Mouse (Mus musculus): ENCODE data around the gene Zfp429. TPM values are rescaled to one million over a fixed set of nuclear protein-coding genes. Genes with fewer than 3 reads are reported as not detected.

The Zfp429 gene
- 37.8 TPM for polyA plus RNA-seq (2014; fragmentation: Illumina TruSeq; extraction: RNeasy Lipid Tissue Mini Kit (QIAGEN cat#74804); ENCODE audit: low replicate concordance)

DNA sequence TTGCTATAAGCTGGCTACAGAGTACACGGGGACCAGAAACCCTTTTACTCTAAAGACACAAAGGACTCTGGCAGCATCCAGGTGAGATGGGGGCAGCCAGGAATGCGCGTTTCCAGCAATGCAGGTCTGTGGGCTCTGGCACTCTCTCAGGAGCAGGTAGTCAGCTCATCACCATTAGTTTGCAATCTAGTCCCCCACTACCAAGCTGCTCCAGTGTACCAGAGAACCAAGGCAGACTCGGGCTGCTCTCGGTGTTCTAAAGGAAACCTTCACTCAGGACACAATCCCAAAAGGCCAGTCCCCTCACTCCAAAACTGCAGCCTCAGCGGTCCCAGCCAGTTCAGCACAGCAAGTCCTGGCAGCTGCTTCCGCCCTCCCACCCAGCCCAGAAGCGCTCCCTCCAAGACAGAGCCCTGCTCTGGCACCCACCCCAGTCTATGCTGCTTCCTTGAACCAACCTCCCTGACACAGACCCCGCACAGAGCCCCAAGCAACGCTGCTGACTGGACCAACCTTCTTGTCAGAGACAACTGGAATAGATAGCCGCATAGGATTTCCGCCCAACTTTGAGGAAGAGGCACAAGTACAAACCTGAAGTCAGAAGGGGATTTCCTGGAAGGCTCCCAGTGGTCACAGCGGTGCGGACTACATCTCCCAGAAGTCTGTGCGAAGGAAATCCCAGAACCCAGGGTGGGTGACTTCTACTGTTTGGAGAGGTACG is at the start of gene Zfp429:
Gene Zfp429 (minus strand): TSS at position 637 of the 721 bp plus-strand sequence.

DNA sequence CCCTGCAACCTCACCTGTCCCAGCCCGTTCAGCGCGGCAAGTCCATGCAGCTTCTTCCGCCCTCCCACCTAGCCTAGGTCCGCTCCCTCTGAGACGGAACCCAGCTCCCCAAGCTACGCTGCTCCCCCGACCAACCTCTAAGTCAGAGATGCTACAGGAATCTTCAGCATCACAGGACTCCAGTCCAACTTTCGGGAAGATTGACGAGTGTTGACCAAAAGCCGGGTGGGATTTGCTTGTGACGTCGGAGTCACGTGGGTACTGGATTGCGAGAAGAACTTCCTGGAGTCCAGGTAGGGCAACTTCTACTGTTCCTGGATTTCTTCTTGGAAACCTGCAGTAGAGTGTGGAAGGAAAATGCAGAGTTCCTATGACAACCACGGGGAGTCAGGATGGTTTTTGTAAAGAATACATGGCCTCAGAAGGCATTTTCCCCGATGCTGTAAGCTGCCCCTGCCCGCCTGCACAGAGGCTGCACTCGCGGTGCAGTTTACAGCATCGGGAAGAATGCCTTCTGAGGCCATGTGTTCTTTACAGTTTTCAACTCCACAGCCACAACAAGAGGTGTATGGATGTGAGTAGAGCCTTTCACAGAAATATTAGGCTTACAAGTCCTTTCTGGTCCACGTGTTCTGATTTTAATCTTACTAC is 21.7 kb upstream of the Zfp429 start, which contains the start of gene Zfp459:
Gene Zfp459 (minus strand): TSS at position 212 of the 651 bp plus-strand sequence.

DNA sequence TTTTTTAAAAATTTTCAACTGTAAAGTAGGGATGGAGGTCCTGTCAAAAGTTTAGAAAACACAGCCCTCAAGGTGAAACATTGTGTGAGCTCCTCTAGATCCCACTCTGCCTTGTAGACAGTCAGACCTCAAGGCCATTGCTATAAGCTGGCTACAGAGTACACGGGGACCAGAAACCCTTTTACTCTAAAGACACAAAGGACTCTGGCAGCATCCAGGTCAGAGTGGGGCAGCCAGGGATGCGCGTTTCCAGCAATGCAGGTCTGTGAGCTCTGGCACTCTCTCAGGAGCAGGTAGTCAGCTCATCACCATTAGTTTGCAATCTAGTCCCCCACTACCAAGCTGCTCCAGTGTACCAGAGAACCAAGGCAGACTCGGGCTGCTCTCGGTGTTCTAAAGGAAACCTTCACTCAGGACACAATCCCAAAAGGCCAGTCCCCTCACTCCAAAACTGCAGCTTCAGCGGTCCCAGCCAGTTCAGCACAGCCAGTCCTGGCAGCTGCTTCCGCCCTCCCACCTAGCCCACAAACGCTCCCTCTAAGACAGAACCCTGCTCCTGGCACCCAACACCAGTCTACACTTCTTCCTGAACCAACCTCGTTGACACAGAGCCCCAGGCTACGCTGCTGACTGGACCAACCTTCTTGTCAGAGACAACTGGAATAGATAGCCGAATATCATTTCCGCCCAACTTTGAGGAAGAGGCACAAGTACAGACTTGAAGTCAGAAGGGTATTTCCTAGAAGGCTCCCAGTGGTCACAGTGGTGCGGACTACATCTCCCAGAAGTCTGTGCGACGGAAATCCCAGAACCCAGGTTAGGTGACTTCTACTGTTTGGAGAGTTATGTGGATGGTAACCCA is 24.3 kb downstream of the Zfp429 start, which contains the start of the genes Gm28041 and Zfp456:
Gene Gm28041 (minus strand): TSS at position 684 of the 862 bp plus-strand sequence.
Gene Zfp456 (minus strand): TSS at position 761 of the 862 bp plus-strand sequence.

DNA sequence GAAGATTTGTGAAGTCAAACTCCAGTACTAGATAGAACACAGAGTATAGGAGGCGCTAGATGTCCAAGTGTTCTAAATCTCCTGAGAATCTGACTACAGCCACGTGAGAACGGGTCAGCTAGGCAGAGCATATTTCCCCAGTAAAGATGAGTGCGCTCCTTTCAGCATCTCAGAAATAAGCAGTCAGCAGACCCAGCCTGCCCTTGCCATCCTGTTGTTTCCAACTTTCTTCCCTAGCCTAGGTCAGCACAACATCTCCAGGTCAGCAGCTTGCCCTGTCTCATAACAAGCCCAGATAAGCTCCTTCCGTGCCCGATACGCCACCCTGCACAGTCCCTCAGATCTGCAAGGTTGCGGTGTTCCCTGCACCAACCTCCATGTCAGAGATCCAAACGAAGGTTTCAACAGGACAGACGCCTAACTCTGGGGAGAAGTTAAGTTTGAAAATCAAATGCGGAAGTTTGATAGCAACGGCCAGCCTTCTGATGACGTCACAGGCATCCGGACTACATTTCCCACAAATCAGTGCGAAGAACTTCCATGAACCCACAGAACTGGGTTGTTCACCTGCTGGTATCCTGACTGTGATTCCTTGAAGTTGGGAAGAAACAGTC is 39.4 kb downstream of the Zfp429 start, which contains the start of the genes Gm28044 and Zfp953:
Gene Gm28044 (minus strand): TSS at position 406 of the 614 bp plus-strand sequence.
Gene Zfp953 (minus strand): TSS at position 475 of the 614 bp plus-strand sequence.

Other genes with a start within 250 kb of the Zfp429 start
- gene Rsl1, start 226.6 kb downstream of the Zfp429 start, polyA plus RNA-seq (2014; fragmentation: Illumina TruSeq; extraction: RNeasy Lipid Tissue Mini Kit (QIAGEN cat#74804); ENCODE audit: low replicate concordance) = 19.0 TPM
- 7.2 TPM for gene Zfp455, start 205.3 kb downstream of the Zfp429 start, polyA plus RNA-seq (2014; fragmentation: Illumina TruSeq; extraction: RNeasy Lipid Tissue Mini Kit (QIAGEN cat#74804); ENCODE audit: low replicate concordance)
- 8.6 TPM for gene Zfp458, start 121.4 kb downstream of the Zfp429 start, polyA plus RNA-seq (2014; fragmentation: Illumina TruSeq; extraction: RNeasy Lipid Tissue Mini Kit (QIAGEN cat#74804); ENCODE audit: low replicate concordance)
- 1.9 TPM for gene Zfp457, start 93.3 kb downstream of the Zfp429 start, polyA plus RNA-seq (2014; fragmentation: Illumina TruSeq; extraction: RNeasy Lipid Tissue Mini Kit (QIAGEN cat#74804); ENCODE audit: low replicate concordance)
- 33.3 TPM for gene Zfp595, start 67.2 kb downstream of the Zfp429 start, polyA plus RNA-seq (2014; fragmentation: Illumina TruSeq; extraction: RNeasy Lipid Tissue Mini Kit (QIAGEN cat#74804); ENCODE audit: low replicate concordance)
- gene Gm28044, start 39.3 kb downstream of the Zfp429 start, polyA plus RNA-seq (2014; fragmentation: Illumina TruSeq; extraction: RNeasy Lipid Tissue Mini Kit (QIAGEN cat#74804); ENCODE audit: low replicate concordance) = not detected
- gene Zfp953, start 39.2 kb downstream of the Zfp429 start, polyA plus RNA-seq (2014; fragmentation: Illumina TruSeq; extraction: RNeasy Lipid Tissue Mini Kit (QIAGEN cat#74804); ENCODE audit: low replicate concordance) = 19.8 TPM
- 1.0 TPM for gene Gm28041, start 24.1 kb downstream of the Zfp429 start, polyA plus RNA-seq (2014; fragmentation: Illumina TruSeq; extraction: RNeasy Lipid Tissue Mini Kit (QIAGEN cat#74804); ENCODE audit: low replicate concordance)
- 12.1 TPM for gene Zfp456, start 24.0 kb downstream of the Zfp429 start, polyA plus RNA-seq (2014; fragmentation: Illumina TruSeq; extraction: RNeasy Lipid Tissue Mini Kit (QIAGEN cat#74804); ENCODE audit: low replicate concordance)
- 6.3 TPM for gene Zfp459, start 21.6 kb upstream of the Zfp429 start, polyA plus RNA-seq (2014; fragmentation: Illumina TruSeq; extraction: RNeasy Lipid Tissue Mini Kit (QIAGEN cat#74804); ENCODE audit: low replicate concordance)
- 37.0 TPM for gene Zfp874a, start 51.8 kb upstream of the Zfp429 start, polyA plus RNA-seq (2014; fragmentation: Illumina TruSeq; extraction: RNeasy Lipid Tissue Mini Kit (QIAGEN cat#74804); ENCODE audit: low replicate concordance)
- 24.8 TPM for gene Zfp874b, start 84.4 kb upstream of the Zfp429 start, polyA plus RNA-seq (2014; fragmentation: Illumina TruSeq; extraction: RNeasy Lipid Tissue Mini Kit (QIAGEN cat#74804); ENCODE audit: low replicate concordance)
- gene Zfp58, start 100.7 kb upstream of the Zfp429 start, polyA plus RNA-seq (2014; fragmentation: Illumina TruSeq; extraction: RNeasy Lipid Tissue Mini Kit (QIAGEN cat#74804); ENCODE audit: low replicate concordance) = 25.0 TPM
- not detected for gene Gm26965, start 126.3 kb upstream of the Zfp429 start, polyA plus RNA-seq (2014; fragmentation: Illumina TruSeq; extraction: RNeasy Lipid Tissue Mini Kit (QIAGEN cat#74804); ENCODE audit: low replicate concordance)
- 20.5 TPM for gene Zfp87, start 126.4 kb upstream of the Zfp429 start, polyA plus RNA-seq (2014; fragmentation: Illumina TruSeq; extraction: RNeasy Lipid Tissue Mini Kit (QIAGEN cat#74804); ENCODE audit: low replicate concordance)
- gene Zfp748, start 154.0 kb upstream of the Zfp429 start, polyA plus RNA-seq (2014; fragmentation: Illumina TruSeq; extraction: RNeasy Lipid Tissue Mini Kit (QIAGEN cat#74804); ENCODE audit: low replicate concordance) = 26.7 TPM
- 36.9 TPM for gene Zfp729b, start 209.9 kb upstream of the Zfp429 start, polyA plus RNA-seq (2014; fragmentation: Illumina TruSeq; extraction: RNeasy Lipid Tissue Mini Kit (QIAGEN cat#74804); ENCODE audit: low replicate concordance)
- gene Gm49345, start 237.9 kb upstream of the Zfp429 start, polyA plus RNA-seq (2014; fragmentation: Illumina TruSeq; extraction: RNeasy Lipid Tissue Mini Kit (QIAGEN cat#74804); ENCODE audit: low replicate concordance) = not detected
- gene Zfp729a, start 238.0 kb upstream of the Zfp429 start, polyA plus RNA-seq (2014; fragmentation: Illumina TruSeq; extraction: RNeasy Lipid Tissue Mini Kit (QIAGEN cat#74804); ENCODE audit: low replicate concordance) = 31.2 TPM